Mouse (Mus musculus) cortical plate, adult 2 months (tissue): Measurements from ENCODE around the gene Lgi1.

Source experiments
- CTCF ChIP-seq: fragments of 200-500 bp; IDR thresholded peaks from 2 replicates; pipeline ENCODE4 v1.5.1; 2011; ENCODE audit warnings: mild to moderate bottlenecking, control low read depth, low read length; ENCODE audit not compliant: insufficient read depth; ENCODE audit errors: extremely low read depth
- POLR2A ChIP-seq: fragments of 200-500 bp; IDR thresholded peaks from 2 replicates; pipeline ENCODE4 v1.6.1; 2011; ENCODE audit warnings: mild to moderate bottlenecking, low read length, control low read depth; ENCODE audit not compliant: insufficient read depth; ENCODE audit errors: extremely low read depth

DNA sequence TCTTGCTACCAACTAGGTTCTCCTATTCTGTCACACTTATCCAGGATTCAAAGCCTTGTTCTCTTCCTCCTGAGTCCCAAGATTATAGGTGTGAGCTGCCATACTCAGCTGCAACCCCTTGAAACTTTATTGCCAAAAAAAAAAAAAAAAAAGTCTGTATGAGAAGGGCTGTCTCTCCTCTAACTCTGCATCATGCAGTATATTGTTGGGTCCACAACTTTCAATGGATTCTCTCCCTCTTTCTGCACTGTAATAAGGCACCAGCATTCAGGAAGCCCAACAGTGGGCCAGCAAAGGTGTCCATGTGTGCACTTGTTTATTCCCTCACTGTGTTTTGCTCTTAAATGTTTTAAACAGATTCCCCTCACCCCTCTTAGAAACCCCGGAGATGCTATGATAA, 66.7 kb downstream of the Lgi1 start:
- TF ChIP-seq CTCF, result no peak
- TF ChIP-seq POLR2A, result no peak
